Mouse (Mus musculus): ENCODE results near the gene Usp33. TPM values are rescaled to one million over a fixed set of nuclear protein-coding genes. Genes with fewer than 3 reads are reported as not detected.

Usp33 gene
- total and polyA plus RNA-seq, 2 experiments = 9.9 to 46.9 TPM

- Histone ChIP-seq H3K27ac (replicated peaks; ENCODE audit: insufficient read depth, low read depth, low read length) (no peak overlapping the region), H3K4me1 (ENCODE audit: control insufficient read depth, insufficient read depth, low read length) (peaks cover 31% of the 10 kb centered on the region), H3K36me3 (ENCODE audit: control insufficient read depth, insufficient read depth, low read length) (no peaks in the 10 kb centered on the region), H3K4me3 (ENCODE audit: insufficient read depth, low read depth, low read length) (no peak overlapping the region), H3K27me3 (ENCODE audit: control insufficient read depth, insufficient read depth, low read length) (no peaks in the 10 kb centered on the region), H3K9ac (ENCODE audit: low read depth, low read length) (no peak overlapping the region), H3K79me2 (ENCODE audit: control insufficient read depth, insufficient read depth, low read length) (peaks cover 25% of the 10 kb centered on the region)
- 20% methylated on average over 4 of the region's 4 CpGs for WGBS
- DNase-seq (ENCODE audit: extremely low read depth, low read depth, low spot score) = no peak
- TF ChIP-seq POLR2A (IDR thresholded peaks at IDR 0.05; ENCODE audit: extremely low read depth, insufficient read depth, low read length) (no peak), CTCF (IDR thresholded peaks at IDR 0.05; ENCODE audit: low read depth, low read length) (no peak)
These were observed 59.8 kb downstream of the Usp33 start for GRCm38 (mm10) chr3:152405978-152406640.

GRCm38 (mm10) chr3:152410980-152411551 is 64.8 kb downstream of the Usp33 start:
- H3K27ac ChIP-seq (replicated peaks; ENCODE audit: insufficient read depth, low read depth, low read length) = no peak overlapping the region
- no peaks in the 10 kb centered on the region for H3K27me3 ChIP-seq (ENCODE audit: control insufficient read depth, insufficient read depth, low read length)
- no peaks in the 10 kb centered on the region for H3K36me3 ChIP-seq (ENCODE audit: control insufficient read depth, insufficient read depth, low read length)
- TF ChIP-seq POLR2A (IDR thresholded peaks at IDR 0.05; ENCODE audit: extremely low read depth, insufficient read depth, low read length) (no peak), CTCF (IDR thresholded peaks at IDR 0.05; ENCODE audit: low read depth, low read length) (no peak)
- peaks cover 26% of the 10 kb centered on the region; the same call in 1 of the 2 replicates for H3K79me2 ChIP-seq (ENCODE audit: control insufficient read depth, insufficient read depth, low read length)
- H3K4me1 ChIP-seq (ENCODE audit: control insufficient read depth, insufficient read depth, low read length) = peaks cover 4% of the 10 kb centered on the region
- H3K9ac ChIP-seq (ENCODE audit: low read depth, low read length) = no peak overlapping the region
- no peak for DNase-seq (ENCODE audit: extremely low read depth, low read depth, low spot score)
- WGBS = 85% methylated on average over 7 of the region's 7 CpGs
- no peak overlapping the region for H3K4me3 ChIP-seq (ENCODE audit: insufficient read depth, low read depth, low read length)

DNA sequence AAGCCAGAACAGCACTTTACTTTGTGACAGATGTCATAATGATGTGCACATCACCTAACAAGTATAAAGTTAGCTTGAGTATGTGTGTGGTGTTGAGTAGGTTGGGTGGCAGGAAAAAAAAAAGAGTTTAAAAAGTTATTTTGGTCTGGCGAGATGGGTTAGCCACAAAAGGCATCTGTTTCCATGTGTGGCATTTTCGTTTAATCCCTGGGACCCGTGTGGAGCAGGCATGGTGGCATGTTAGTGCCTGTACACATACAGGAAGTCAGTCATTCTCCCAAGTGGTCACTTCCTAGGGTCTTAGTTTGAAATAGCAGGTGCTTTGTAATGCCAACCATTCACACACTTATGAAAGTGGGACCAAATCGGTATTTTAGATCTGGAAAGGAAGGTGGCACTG is 66.1 kb downstream of the Usp33 start:
- TF ChIP-seq POLR2A (IDR thresholded peaks at IDR 0.05; ENCODE audit: extremely low read depth, insufficient read depth, low read length) (no peak), CTCF (IDR thresholded peaks at IDR 0.05; ENCODE audit: low read depth, low read length) (no peak)

GRCm38 (mm10) chr3:152428925-152429324 is 82.6 kb downstream of the Usp33 start:
- Histone ChIP-seq H3K4me3 (ENCODE audit: insufficient read depth, low read depth, low read length) (no peak overlapping the region), H3K9ac (ENCODE audit: low read depth, low read length) (no peak overlapping the region), H3K36me3 (ENCODE audit: control insufficient read depth, insufficient read depth, low read length) (peaks cover 24% of the 10 kb centered on the region), H3K79me2 (ENCODE audit: control insufficient read depth, insufficient read depth, low read length) (peaks cover 17% of the 10 kb centered on the region; the same call in 1 of the 2 replicates), H3K27ac (replicated peaks; ENCODE audit: insufficient read depth, low read depth, low read length) (no peak overlapping the region), H3K4me1 (ENCODE audit: control insufficient read depth, insufficient read depth, low read length) (no peaks in the 10 kb centered on the region), H3K27me3 (ENCODE audit: control insufficient read depth, insufficient read depth, low read length) (no peaks in the 10 kb centered on the region)
- DNase-seq (ENCODE audit: extremely low read depth, low read depth, low spot score) = no peak
- no peak for TF ChIP-seq POLR2A (IDR thresholded peaks at IDR 0.05; ENCODE audit: extremely low read depth, insufficient read depth, low read length)
- WGBS = 93% methylated on average over 8 of the region's 8 CpGs

More for the DNA sequence above, 66.1 kb downstream of the Usp33 start:
- peaks cover 3% of the 10 kb centered on the region for H3K4me1 ChIP-seq (ENCODE audit: control insufficient read depth, insufficient read depth, low read length)
- no peak overlapping the region for H3K4me3 ChIP-seq (ENCODE audit: insufficient read depth, low read depth, low read length)
- no peak overlapping the region for H3K27ac ChIP-seq (replicated peaks; ENCODE audit: insufficient read depth, low read depth, low read length)
- H3K36me3 ChIP-seq (ENCODE audit: control insufficient read depth, insufficient read depth, low read length) = no peaks in the 10 kb centered on the region
- H3K27me3 ChIP-seq (ENCODE audit: control insufficient read depth, insufficient read depth, low read length) = no peaks in the 10 kb centered on the region
- DNase-seq (ENCODE audit: extremely low read depth, low read depth, low spot score) = no peak
- no peak overlapping the region for H3K9ac ChIP-seq (ENCODE audit: low read depth, low read length)
- WGBS = 91% methylated on average over 4 of the region's 4 CpGs
- H3K79me2 ChIP-seq (ENCODE audit: control insufficient read depth, insufficient read depth, low read length) = peaks cover 23% of the 10 kb centered on the region; the same call in 1 of the 2 replicates

GRCm38 (mm10) chr3:152432677-152433076 is 86.4 kb downstream of the Usp33 start:
- H3K36me3 ChIP-seq (ENCODE audit: control insufficient read depth, insufficient read depth, low read length) = peaks cover 12% of the 10 kb centered on the region

GRCm38 (mm10) chr3:152435590-152435989 is 89.3 kb downstream of the Usp33 start:
- Histone ChIP-seq H3K4me1 (ENCODE audit: control insufficient read depth, insufficient read depth, low read length) (no peaks in the 10 kb centered on the region; the same call in 1 of the 2 replicates), H3K9ac (ENCODE audit: low read depth, low read length) (no peak overlapping the region), H3K27me3 (ENCODE audit: control insufficient read depth, insufficient read depth, low read length) (no peaks in the 10 kb centered on the region), H3K79me2 (ENCODE audit: control insufficient read depth, insufficient read depth, low read length) (peaks cover 12% of the 10 kb centered on the region; the same call in 1 of the 2 replicates), H3K4me3 (ENCODE audit: insufficient read depth, low read depth, low read length) (no peak overlapping the region), H3K27ac (replicated peaks; ENCODE audit: insufficient read depth, low read depth, low read length) (no peak overlapping the region), H3K36me3 (ENCODE audit: control insufficient read depth, insufficient read depth, low read length) (no peaks in the 10 kb centered on the region; the same call in 1 of the 2 replicates)
- no peak for DNase-seq (ENCODE audit: extremely low read depth, low read depth, low spot score)
- TF ChIP-seq POLR2A (IDR thresholded peaks at IDR 0.05; ENCODE audit: extremely low read depth, insufficient read depth, low read length) (no peak), CTCF (IDR thresholded peaks at IDR 0.05; ENCODE audit: low read depth, low read length) (no peak)

More at GRCm38 (mm10) chr3:152432677-152433076, 86.4 kb downstream of the Usp33 start:
- Histone ChIP-seq H3K79me2 (ENCODE audit: control insufficient read depth, insufficient read depth, low read length) (peaks cover 21% of the 10 kb centered on the region; the same call in 1 of the 2 replicates), H3K4me1 (ENCODE audit: control insufficient read depth, insufficient read depth, low read length) (no peaks in the 10 kb centered on the region; the same call in 1 of the 2 replicates), H3K4me3 (ENCODE audit: insufficient read depth, low read depth, low read length) (no peak overlapping the region), H3K27ac (replicated peaks; ENCODE audit: insufficient read depth, low read depth, low read length) (no peak overlapping the region), H3K27me3 (ENCODE audit: control insufficient read depth, insufficient read depth, low read length) (no peaks in the 10 kb centered on the region), H3K9ac (ENCODE audit: low read depth, low read length) (no peak overlapping the region)
- no peak for DNase-seq (ENCODE audit: extremely low read depth, low read depth, low spot score)
- TF ChIP-seq POLR2A (IDR thresholded peaks at IDR 0.05; ENCODE audit: extremely low read depth, insufficient read depth, low read length) = no peak
- 97% methylated on average over 7 of the region's 7 CpGs for WGBS
